9 mouse cellular contexts compared by ENCODE assay signal in the genomic region with DNA sequence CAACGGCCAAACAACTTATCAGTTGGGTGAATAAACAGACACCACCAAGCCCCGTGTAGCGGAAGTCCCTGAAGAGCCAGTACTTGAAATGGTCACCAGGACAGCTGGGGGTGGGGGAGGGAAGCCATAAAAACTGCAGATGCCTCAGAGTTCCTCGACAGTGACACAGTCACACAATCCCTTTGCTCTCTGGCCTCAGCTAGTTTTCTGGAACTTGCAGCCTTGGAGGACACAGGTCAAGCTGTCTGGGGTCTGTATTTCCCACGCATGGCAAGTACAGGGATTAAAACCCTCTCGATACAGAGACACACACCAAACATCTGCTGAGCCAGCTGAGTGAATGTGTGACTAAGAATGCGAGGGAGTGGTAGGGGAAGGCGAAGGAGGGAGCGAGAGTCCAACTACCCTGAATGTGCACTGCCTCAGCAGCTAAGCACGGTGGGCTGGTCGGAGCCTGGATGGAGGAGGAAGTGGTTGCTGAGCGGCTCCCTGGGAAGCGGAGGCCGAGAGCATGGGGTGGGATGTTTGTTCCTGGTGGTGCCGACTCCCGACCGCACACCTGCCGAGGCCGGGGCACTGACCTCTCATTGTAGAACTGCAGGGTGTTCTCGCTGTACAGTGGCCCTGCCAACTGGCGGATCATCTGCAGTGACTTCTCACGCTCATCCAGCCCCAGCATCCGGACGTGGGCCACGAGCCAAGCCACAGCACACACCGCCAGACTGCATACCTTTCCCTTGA. TPM values are rescaled to one million over a fixed set of nuclear protein-coding genes. Genes with fewer than 3 reads are reported as not detected.
DNase-seq lines count a peak whose midpoint lies in the region; ATAC-seq lines count a peak whose summit lies in the region.
"Had no signal": no experiment of that assay in that cellular context is flagged by ENCODE, and none has a peak within 500 bp of the region (broad histone marks: within the 10 kb centered on the region; RNA-seq: fewer than 3 reads in every experiment).

No protein-coding gene starts in this region.

- H3K36me3 ChIP-seq in heart, embryonic 10.5 days, result peaks cover 85% of the 10 kb centered on the region
- H3K36me3 ChIP-seq in embryonic facial prominence, embryonic 14.5 days (ENCODE audit: control insufficient read depth, insufficient read depth, low read length), result peaks cover 76% of the 10 kb centered on the region

- H3K9ac ChIP-seq in embryonic facial prominence, embryonic 14.5 days (ENCODE audit: low read depth, low read length), result no peak overlapping the region

- no peaks in the 10 kb centered on the region for H3K9me3 ChIP-seq in heart, embryonic 10.5 days
- H3K9me3 ChIP-seq in embryonic facial prominence, embryonic 14.5 days (ENCODE audit: control insufficient read depth, low read length), result no peaks in the 10 kb centered on the region

- no peak for ATAC-seq in embryonic facial prominence, embryonic 14.5 days (ENCODE audit: low read depth)

- H3K4me2 ChIP-seq in embryonic facial prominence, embryonic 14.5 days (ENCODE audit: low read depth, low read length), result 0 out of 2 replicates have a peak overlapping the region, but pooled peaks have one; percentile 7

- no peak overlapping the region for H3K27ac ChIP-seq in heart, embryonic 10.5 days
- H3K27ac ChIP-seq in embryonic facial prominence, embryonic 14.5 days (replicated peaks; ENCODE audit: low read depth, low read length), result peak overlapping the region; percentile 77

- 79% methylated on average over 26 of the region's 26 CpGs for WGBS in heart, embryonic 10.5 days
- 74% methylated on average over 24 of the region's 26 CpGs for WGBS in embryonic facial prominence, embryonic 14.5 days

- DNase-seq in heart, adult 11 months, result peak; percentile 97
- no peak for DNase-seq in heart, embryonic 10.5 days (ENCODE audit: low spot score)
- DNase-seq in embryonic facial prominence, embryonic 14.5 days (ENCODE audit: low spot score), result peak; percentile 48
- DNase-seq in kidney, adult 18-20 months, result peak; percentile 78
- peak; percentile 21 for DNase-seq in lung, postnatal 25 days (ENCODE audit: low spot score)
- no peak for DNase-seq in cerebellum, adult 8-10 months
- no peak for DNase-seq in retina, embryonic 14.5 days (ENCODE audit: low spot score)
- DNase-seq in spleen, adult 12 weeks (ENCODE audit: low spot score), result no peak

- H3K4me3 ChIP-seq in heart, embryonic 10.5 days, result no peak overlapping the region
- H3K4me3 ChIP-seq in embryonic facial prominence, embryonic 14.5 days (ENCODE audit: low read depth, low read length), result no peak overlapping the region

- H3K27me3 ChIP-seq in heart, embryonic 10.5 days (ENCODE audit: insufficient read depth, poor library complexity, severe bottlenecking), result no peaks in the 10 kb centered on the region
- no peaks in the 10 kb centered on the region for H3K27me3 ChIP-seq in embryonic facial prominence, embryonic 14.5 days (replicated peaks; ENCODE audit: control insufficient read depth, insufficient read depth, low read length)

- H3K4me1 ChIP-seq in heart, embryonic 10.5 days, result peaks cover 25% of the 10 kb centered on the region
- H3K4me1 ChIP-seq in embryonic facial prominence, embryonic 14.5 days (ENCODE audit: control insufficient read depth, insufficient read depth, low read length), result peaks cover 18% of the 10 kb centered on the region

RNA-seq across cellular contexts. Expression of a gene that starts 8.1 kb away (rescaled TPM):
- polyA plus RNA-seq in heart, embryonic 10.5 days (2016; fragmentation: Nextera tagmentation; extraction: Ambion mirVana), result not detected in 2 replicates
- not detected in 2 replicates for polyA plus RNA-seq in embryonic facial prominence, embryonic 14.5 days (2014; fragmentation: Nextera tagmentation; extraction: Ambion mirVana)
- polyA plus RNA-seq: frontal cortex, adult 2 months had no signal

RNA-seq across cellular contexts. Expression of a gene that starts 20.1 kb away (rescaled TPM):
- polyA plus RNA-seq in heart, embryonic 10.5 days (2016; fragmentation: Nextera tagmentation; extraction: Ambion mirVana), result 54.6 and 56.5 TPM in 2 replicates
- 40.7 and 49.0 TPM in 2 replicates for polyA plus RNA-seq in embryonic facial prominence, embryonic 14.5 days (2014; fragmentation: Nextera tagmentation; extraction: Ambion mirVana)

RNA-seq across cellular contexts. Expression of a gene that starts 26.8 kb away (rescaled TPM):
- polyA plus RNA-seq in heart, embryonic 10.5 days (2016; fragmentation: Nextera tagmentation; extraction: Ambion mirVana), result 232 and 255 TPM in 2 replicates
- polyA plus RNA-seq in embryonic facial prominence, embryonic 14.5 days (2014; fragmentation: Nextera tagmentation; extraction: Ambion mirVana), result 136 and 146 TPM in 2 replicates

RNA-seq across cellular contexts. Expression of a gene that starts 31.3 kb away (rescaled TPM):
- polyA plus RNA-seq in heart, embryonic 10.5 days (2016; fragmentation: Nextera tagmentation; extraction: Ambion mirVana), result 19.2 and 23.2 TPM in 2 replicates
- polyA plus RNA-seq in embryonic facial prominence, embryonic 14.5 days (2014; fragmentation: Nextera tagmentation; extraction: Ambion mirVana), result 57.7 and 62.2 TPM in 2 replicates

RNA-seq across cellular contexts. Expression of a gene that starts 45.0 kb away (rescaled TPM):
- polyA plus RNA-seq in heart, embryonic 10.5 days (2016; fragmentation: Nextera tagmentation; extraction: Ambion mirVana), result not detected in 2 replicates
- polyA plus RNA-seq in embryonic facial prominence, embryonic 14.5 days (2014; fragmentation: Nextera tagmentation; extraction: Ambion mirVana), result 0.64 and 2.0 TPM in 2 replicates

Comparison
In these comparisons a context has a peak if more than half of its experiments do, and no peak if none do; other contexts are left out.
1. DNase-seq: peak in heart, adult 11 months (single experiment), embryonic facial prominence, embryonic 14.5 days (single experiment), kidney, adult 18-20 months (single experiment) and lung, postnatal 25 days (single experiment); none in heart, embryonic 10.5 days (single experiment), cerebellum, adult 8-10 months (single experiment), retina, embryonic 14.5 days (single experiment) and spleen, adult 12 weeks (single experiment).